Mouse (Mus musculus) hindbrain, postnatal 0 days (tissue): ENCODE measurements around the gene Gm2696. TPM values are rescaled to one million over a fixed set of nuclear protein-coding genes. Genes with fewer than 3 reads are reported as not detected.

Experiments used
- ATAC-seq: fragments of 200-750 bp; cut with Nextera tagmentation; 2 replicates; pipeline ENCODE4 v1.8.0; 2017; ENCODE audit warnings: mild to moderate bottlenecking, moderate TSS enrichment, moderate library complexity
- DNase-seq: peaks from one replicate; pipeline ENCODE4 v3.0.0-alpha.2; 2015; ENCODE audit warnings: low spot score
- H3K27ac ChIP-seq: fragments of 300-500 bp; sonication (generic); 2 replicates; pipeline ENCODE4 v1.5.1; 2014; ENCODE audit warnings: mild to moderate bottlenecking
- H3K27me3 ChIP-seq: fragments of 300-500 bp; sonication (generic); 2 replicates; pipeline ENCODE4 v1.6.1; 2014; ENCODE audit warnings: low read length, mixed read lengths; ENCODE audit not compliant: insufficient read depth
- H3K36me3 ChIP-seq: fragments of 300-500 bp; sonication (generic); 2 replicates; pipeline ENCODE4 v1.6.1; 2014; ENCODE audit warnings: low read length, mixed read lengths; ENCODE audit not compliant: insufficient read depth
- H3K4me1 ChIP-seq: fragments of 300-500 bp; sonication (generic); 2 replicates; pipeline ENCODE4 v1.6.1; 2014; ENCODE audit warnings: antibody characterized with exemption, low read length, mixed read lengths; ENCODE audit not compliant: insufficient read depth
- H3K4me2 ChIP-seq: fragments of 300-500 bp; sonication (generic); 2 replicates; pipeline ENCODE4 v1.6.1; 2014; ENCODE audit warnings: low read depth, mild to moderate bottlenecking, low read length, moderate library complexity, mixed read lengths
- H3K4me3 ChIP-seq: fragments of 300-500 bp; sonication (generic); 2 replicates; pipeline ENCODE4 v1.5.1; 2014; ENCODE audit warnings: low read length
- H3K9ac ChIP-seq: fragments of 300-500 bp; sonication (generic); replicated peaks from 2 replicates; pipeline ENCODE4 v1.6.1; 2014; ENCODE audit warnings: mild to moderate bottlenecking, low read length, moderate library complexity, mixed read lengths
- H3K9me3 ChIP-seq: fragments of 300-500 bp; sonication (generic); 2 replicates; pipeline ENCODE4 v1.6.1; 2016; ENCODE audit warnings: low read length, mixed read lengths
- CTCF ChIP-seq: IDR thresholded peaks from 2 replicates; pipeline ENCODE4 v1.5.1; 2016; ENCODE audit warnings: antibody characterized with exemption, control low read depth, low read depth
- WGBS: fragments of 180-500 bp; shearing (Covaris S2); extraction: QIAGEN DNeasy Blood & Tissue Kit; methylation state at CpG from one replicate; pipeline ENCODE4 v1.1.7; 2014; 5-methylcytosine and 5-hydroxymethylcytosine counted together
- polyA plus RNA-seq: library from polyadenylated mRNA; unstranded; fragments of >200 nt; fragmentation: Nextera tagmentation; extraction: Ambion mirVana; gene quantifications from 2 replicates; pipeline ENCODE4 v1.2.1, GENCODE M21; 2015
- total RNA-seq: library from RNA; depleted of rRNA; stranded (reverse); fragments of >200 nt; gene quantifications from 2 replicates; pipeline ENCODE4 v1.2.3, GENCODE M21; 2014

The Gm2696 gene
- total and polyA plus RNA-seq, 2 experiments from 2014 or later = not detected

DNA sequence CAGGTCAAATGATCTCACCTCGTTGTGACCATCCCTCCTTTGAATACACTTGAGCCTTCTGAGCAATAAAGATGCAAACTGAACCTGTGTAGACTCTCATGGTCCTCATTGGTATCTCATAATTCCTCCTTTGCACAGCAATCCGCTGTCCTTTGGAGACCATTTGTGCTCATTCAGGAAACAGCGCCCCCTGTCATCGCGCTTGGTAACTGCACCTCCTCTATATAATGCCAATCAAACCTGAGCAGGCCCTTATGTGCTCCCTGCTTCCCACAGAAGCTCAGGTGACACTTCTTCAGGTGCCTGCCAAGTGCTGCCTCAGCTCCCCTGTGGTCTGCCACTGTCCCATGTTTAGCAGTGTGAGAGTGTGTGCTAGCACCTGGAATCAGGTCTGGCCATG, 1.0 kb downstream of the Gm2696 start:
- WGBS = 30% methylated on average over 5 of the region's 5 CpGs
- H3K9me3 ChIP-seq = no peaks in the 10 kb centered on the region
- H3K9ac ChIP-seq = no peak overlapping the region
- H3K27me3 ChIP-seq = no peaks in the 10 kb centered on the region
- no peaks in the 10 kb centered on the region for H3K4me1 ChIP-seq
- no peak overlapping the region for H3K4me3 ChIP-seq
- H3K4me2 ChIP-seq = no peak overlapping the region
- no peak overlapping the region for H3K27ac ChIP-seq
- TF ChIP-seq CTCF = peak; percentile 72
- DNase-seq = peak; percentile 51
- H3K36me3 ChIP-seq = no peaks in the 10 kb centered on the region
- ATAC-seq = peak; percentile 48; the same call in 1 of the 2 replicates

DNA sequence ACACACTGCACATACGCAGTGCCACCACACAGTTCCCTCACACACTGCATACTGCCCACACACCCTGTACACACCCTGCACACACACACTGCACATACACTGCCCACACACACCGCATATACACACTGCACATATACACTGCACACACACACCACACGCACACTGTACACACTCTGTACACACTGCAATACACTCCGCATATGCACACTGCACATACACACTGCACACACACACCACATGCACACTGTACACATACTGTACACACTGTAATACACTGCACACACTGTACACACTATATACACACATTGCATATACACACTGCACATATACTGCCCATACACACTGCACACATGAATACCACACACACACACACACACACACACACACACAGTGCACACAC, 4.0 kb downstream of the Gm2696 start:
- no peak overlapping the region for H3K27ac ChIP-seq
- 96% methylated on average over 4 of the region's 4 CpGs for WGBS
- H3K4me1 ChIP-seq = no peaks in the 10 kb centered on the region
- no peak overlapping the region for H3K4me3 ChIP-seq
- ATAC-seq (peak; percentile 52), DNase-seq (no peak)
- H3K27me3 ChIP-seq = no peaks in the 10 kb centered on the region
- no peak overlapping the region for H3K9ac ChIP-seq
- no peaks in the 10 kb centered on the region for H3K9me3 ChIP-seq
- no peak overlapping the region for H3K4me2 ChIP-seq
- H3K36me3 ChIP-seq = no peaks in the 10 kb centered on the region
- TF ChIP-seq CTCF = no peak

GRCm38 (mm10) chr10:77819203-77819602, 4.7 kb downstream of the Gm2696 start:
- Histone ChIP-seq H3K27ac (no peak overlapping the region), H3K27me3 (no peaks in the 10 kb centered on the region), H3K36me3 (no peaks in the 10 kb centered on the region), H3K9me3 (no peaks in the 10 kb centered on the region), H3K9ac (no peak overlapping the region), H3K4me3 (no peak overlapping the region), H3K4me2 (no peak overlapping the region), H3K4me1 (no peaks in the 10 kb centered on the region)
- DNase-seq (no peak), ATAC-seq (no peak)
- 47% methylated on average over 4 of the region's 4 CpGs for WGBS
- no peak for TF ChIP-seq CTCF

DNA sequence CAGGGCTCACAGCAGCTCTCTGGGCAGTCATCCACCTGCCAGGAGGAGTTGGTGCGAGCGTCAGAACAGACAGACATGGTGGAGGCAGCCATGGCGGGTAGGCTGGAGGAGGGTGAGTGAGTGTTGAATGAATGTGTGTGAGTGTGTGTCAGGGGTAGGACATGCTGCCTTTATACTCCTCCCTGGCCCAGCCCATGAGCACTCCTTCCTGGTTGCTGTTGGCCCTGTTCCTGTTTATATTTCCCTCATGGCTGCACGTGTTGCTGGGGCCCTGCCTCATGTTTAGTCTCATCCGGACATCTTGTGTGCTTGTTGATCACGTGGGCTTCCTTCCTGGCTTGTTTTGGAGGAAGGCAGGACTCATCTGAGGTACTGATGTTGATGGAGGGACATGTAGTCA, 12.5 kb downstream of the Gm2696 start, which contains the start of gene Krtap10-4:
Krtap10-4 (minus strand) TSS at position 145 of the 400 bp plus-strand sequence.
- Histone ChIP-seq H3K4me3 (no peak within 1 kb of the TSS), H3K9me3 (no peaks in the 10 kb centered on the region), H3K27ac (no peak within 1 kb of the TSS), H3K9ac (no peak within 1 kb of the TSS), H3K36me3 (no peaks in the 10 kb centered on the region), H3K4me1 (no peaks in the 10 kb centered on the region), H3K27me3 (no peaks in the 10 kb centered on the region), H3K4me2 (no peak within 1 kb of the TSS)
- DNase-seq (no peak), ATAC-seq (no peak)
- TF ChIP-seq CTCF = no peak
- 56% methylated on average over 6 of the region's 6 CpGs for WGBS

GRCm38 (mm10) chr10:77835647-77836046, 21.2 kb downstream of the Gm2696 start, which contains the start of gene Krtap10-10:
TSS of gene Krtap10-10 (plus strand) at chr10:77835947.
- Histone ChIP-seq H3K27ac (no peak within 1 kb of the TSS), H3K36me3 (no peaks in the 10 kb centered on the region), H3K9ac (no peak within 1 kb of the TSS), H3K4me3 (no peak within 1 kb of the TSS), H3K4me1 (no peaks in the 10 kb centered on the region), H3K4me2 (no peak within 1 kb of the TSS), H3K9me3 (no peaks in the 10 kb centered on the region), H3K27me3 (no peaks in the 10 kb centered on the region)
- no peak for DNase-seq
- 57% methylated on average over 9 of the region's 9 CpGs for WGBS
- TF ChIP-seq CTCF = no peak
- ATAC-seq = no peak

DNA sequence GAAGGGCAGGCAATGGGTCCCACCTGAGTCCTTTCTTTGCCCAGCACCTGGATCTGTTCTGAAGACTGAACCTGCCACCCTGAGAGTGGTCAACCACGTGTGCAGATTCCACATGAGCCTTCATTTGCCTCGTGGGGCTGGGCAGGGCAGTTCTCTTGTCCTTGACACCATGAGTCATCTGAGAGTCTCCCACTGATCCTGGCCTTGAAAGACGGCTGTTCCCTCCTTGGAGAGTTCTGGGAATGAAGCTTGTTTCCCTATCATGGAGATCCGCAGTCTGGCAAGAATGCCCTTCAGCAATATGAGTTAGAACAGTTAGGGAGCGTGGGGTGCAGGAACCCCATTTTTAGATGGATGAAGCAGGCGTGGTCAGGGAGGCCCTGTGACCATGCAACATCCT, 24.5 kb downstream of the Gm2696 start:
- H3K4me3 ChIP-seq = no peak overlapping the region
- no peak overlapping the region for H3K4me2 ChIP-seq
- H3K27me3 ChIP-seq = no peaks in the 10 kb centered on the region
- no peaks in the 10 kb centered on the region for H3K36me3 ChIP-seq
- no peak for TF ChIP-seq CTCF
- ATAC-seq = no peak
- H3K9ac ChIP-seq = no peak overlapping the region
- 83% methylated on average over 6 of the region's 6 CpGs for WGBS
- peaks cover 3% of the 10 kb centered on the region; the same call in 1 of the 2 replicates for H3K9me3 ChIP-seq
- H3K4me1 ChIP-seq = no peaks in the 10 kb centered on the region
- DNase-seq = no peak
- no peak overlapping the region for H3K27ac ChIP-seq

- Histone ChIP-seq H3K36me3 (no peaks in the 10 kb centered on the region), H3K27ac (no peak within 1 kb of the TSS), H3K9ac (no peak within 1 kb of the TSS), H3K9me3 (peaks cover 9% of the 10 kb centered on the region; the same call in 1 of the 2 replicates), H3K27me3 (no peaks in the 10 kb centered on the region), H3K4me3 (no peak within 1 kb of the TSS), H3K4me2 (no peak within 1 kb of the TSS), H3K4me1 (no peaks in the 10 kb centered on the region)
- ATAC-seq = no peak
- DNase-seq = no peak
- 67% methylated on average over 2 of the region's 3 CpGs for WGBS
- no peak for TF ChIP-seq CTCF
These were observed 32.0 kb downstream of the Gm2696 start, which contains the start of gene Gm36176 for GRCm38 (mm10) chr10:77846503-77846902. TSS of gene Gm36176 (plus strand) at chr10:77846803.
